Mouse (Mus musculus) lung, postnatal 36 days (tissue): ENCODE measurements around the gene Cab39.
A peak's percentile ranks its signal among the peaks of the same experiment; 100 is the strongest.
"Not testable (repeated sequence)": the region's sequence is repeated elsewhere in the genome, so short reads cannot be mapped to it uniquely, and the experiment has no call there.

Experiments used
- DNase-seq: peaks from one replicate; pipeline ENCODE4 v3.0.0; 2022; ENCODE audit warnings: mixed read lengths

Gene Cab39

GRCm38 (mm10) chr1:85791476-85791875 lies 1.8 kb upstream of the Cab39 start:
- no peak for DNase-seq

- DNase-seq = peak; percentile 58
These were observed 998 bp downstream of the Cab39 start for GRCm38 (mm10) chr1:85794106-85794771.

GRCm38 (mm10) chr1:85795196-85795595 lies 2.0 kb downstream of the Cab39 start:
- no peak for DNase-seq

- peak; percentile 76 for DNase-seq
These were observed 6.5 kb downstream of the Cab39 start for GRCm38 (mm10) chr1:85799776-85800175.

- no peak for DNase-seq
These were observed 9.3 kb downstream of the Cab39 start for GRCm38 (mm10) chr1:85802517-85802916.

GRCm38 (mm10) chr1:85804551-85804950 lies 11.3 kb downstream of the Cab39 start:
- no peak for DNase-seq

GRCm38 (mm10) chr1:85809256-85809655 lies 16.0 kb downstream of the Cab39 start:
- DNase-seq = no peak

GRCm38 (mm10) chr1:85810343-85810742 lies 17.1 kb downstream of the Cab39 start:
- no peak for DNase-seq

- DNase-seq = no peak
These were observed 17.5 kb downstream of the Cab39 start for GRCm38 (mm10) chr1:85810787-85811186.

GRCm38 (mm10) chr1:85814213-85814612 lies 21.0 kb downstream of the Cab39 start:
- not testable (repeated sequence) for DNase-seq

GRCm38 (mm10) chr1:85818121-85818520 lies 24.9 kb downstream of the Cab39 start:
- DNase-seq = no peak

- no peak for DNase-seq
These were observed 26.5 kb downstream of the Cab39 start for GRCm38 (mm10) chr1:85819695-85820094.

- DNase-seq = no peak
These were observed 29.0 kb downstream of the Cab39 start for GRCm38 (mm10) chr1:85822239-85822638.

- DNase-seq = peak; percentile 81
These were observed 31.7 kb downstream of the Cab39 start for GRCm38 (mm10) chr1:85824905-85825304.

GRCm38 (mm10) chr1:85827166-85827565 lies 33.9 kb downstream of the Cab39 start:
- peak; percentile 42 for DNase-seq

GRCm38 (mm10) chr1:85829016-85829415 lies 35.8 kb downstream of the Cab39 start:
- DNase-seq = peak; percentile 78

GRCm38 (mm10) chr1:85838056-85838455 lies 44.8 kb downstream of the Cab39 start:
- peak; percentile 71 for DNase-seq

GRCm38 (mm10) chr1:85839356-85839755 lies 46.1 kb downstream of the Cab39 start:
- no peak for DNase-seq

GRCm38 (mm10) chr1:85839790-85840189 lies 46.5 kb downstream of the Cab39 start:
- no peak for DNase-seq

GRCm38 (mm10) chr1:85840421-85840820 lies 47.2 kb downstream of the Cab39 start:
- DNase-seq = no peak

GRCm38 (mm10) chr1:85842251-85842650 lies 49.0 kb downstream of the Cab39 start:
- DNase-seq = peak; percentile 51

- DNase-seq = no peak
These were observed 50.1 kb downstream of the Cab39 start for GRCm38 (mm10) chr1:85843291-85843863.

- DNase-seq = no peak
These were observed 51.7 kb downstream of the Cab39 start for GRCm38 (mm10) chr1:85844981-85845380.

- no peak for DNase-seq
These were observed 52.2 kb downstream of the Cab39 start for GRCm38 (mm10) chr1:85845476-85845875.

GRCm38 (mm10) chr1:85849016-85849415 lies 55.8 kb downstream of the Cab39 start:
- no peak for DNase-seq
